Mouse (Mus musculus) forebrain, embryonic 16.5 days (tissue): ENCODE measurements at regions not wholly inside any gene's neighbourhood (a gene's known extent, or its start where the extent isn't known, plus 50 kb on each side); places are given as distances from the start of the nearest gene placed in this dataset.
"Not testable (repeated sequence)": the region's sequence is repeated elsewhere in the genome, so short reads cannot be mapped to it uniquely, and the experiment has no call there.

ENCODE experiments used
- ATAC-seq: fragments of 200-750 bp; cut with Nextera tagmentation; 2 replicates; pipeline ENCODE4 v1.8.0; 2017; ENCODE audit warnings: mild to moderate bottlenecking, moderate library complexity
- H3K27ac ChIP-seq: fragments of 300-500 bp; sonication (generic); 2 replicates; pipeline ENCODE4 v1.5.1; 2014; ENCODE audit warnings: low read length, control low read depth
- H3K27me3 ChIP-seq: fragments of 300-500 bp; sonication (generic); replicated peaks from 2 replicates; pipeline ENCODE4 v1.6.1; 2014; ENCODE audit warnings: low read length; ENCODE audit not compliant: control insufficient read depth, insufficient read depth
- H3K36me3 ChIP-seq: fragments of 300-500 bp; sonication (generic); 2 replicates; pipeline ENCODE4 v1.6.1; 2014; ENCODE audit not compliant: control insufficient read depth, insufficient read depth
- H3K4me1 ChIP-seq: fragments of 300-500 bp; sonication (generic); replicated peaks from 2 replicates; pipeline ENCODE4 v1.6.1; 2014; ENCODE audit warnings: low read length; ENCODE audit not compliant: control insufficient read depth, insufficient read depth
- H3K4me2 ChIP-seq: fragments of 300-500 bp; sonication (generic); 2 replicates; pipeline ENCODE4 v1.6.1; 2014; ENCODE audit warnings: mild to moderate bottlenecking, low read length, control low read depth
- H3K4me3 ChIP-seq: fragments of 300-500 bp; sonication (generic); replicated peaks from 2 replicates; pipeline ENCODE4 v1.5.1; 2014; ENCODE audit warnings: mild to moderate bottlenecking, low read length, control low read depth
- H3K9ac ChIP-seq: fragments of 300-500 bp; sonication (generic); replicated peaks from 2 replicates; pipeline ENCODE4 v1.6.1; 2014; ENCODE audit warnings: low read depth, low read length, control low read depth
- H3K9me3 ChIP-seq: fragments of 300-500 bp; sonication (generic); 2 replicates; pipeline ENCODE4 v1.6.1; 2016; ENCODE audit warnings: low read length; ENCODE audit not compliant: control insufficient read depth
- WGBS: fragments of 180-500 bp; shearing (Covaris S2); extraction: QIAGEN DNeasy Blood & Tissue Kit; methylation state at CpG from one replicate; pipeline ENCODE4 v1.1.7; 2014; 5-methylcytosine and 5-hydroxymethylcytosine counted together

DNA sequence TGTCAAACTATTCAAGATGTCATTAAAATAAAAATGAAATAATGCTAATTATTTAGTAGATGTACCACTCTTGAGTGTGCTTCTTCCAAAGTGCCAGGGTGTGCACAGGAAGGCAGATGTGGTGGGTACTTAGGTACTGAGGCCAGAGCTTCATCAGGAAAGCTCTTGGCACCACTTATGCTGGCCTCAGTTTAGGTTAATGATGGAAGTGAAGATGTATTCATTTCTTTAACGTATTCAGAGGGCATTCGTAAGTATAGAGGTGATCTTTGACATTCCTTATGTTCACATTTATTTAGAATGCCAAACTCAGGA lies 239.6 kb upstream of the 1700008P02Rik start:
- 78% methylated on average over 2 of the region's 2 CpGs for WGBS
- no peak overlapping the region for H3K4me3 ChIP-seq
- H3K27ac ChIP-seq = no peak overlapping the region
- no peak for ATAC-seq
- H3K9me3 ChIP-seq = no peaks in the 10 kb centered on the region
- H3K9ac ChIP-seq = no peak overlapping the region
- no peaks in the 10 kb centered on the region for H3K36me3 ChIP-seq
- no peaks in the 10 kb centered on the region for H3K4me1 ChIP-seq
- H3K4me2 ChIP-seq = no peak overlapping the region
- no peaks in the 10 kb centered on the region for H3K27me3 ChIP-seq

DNA sequence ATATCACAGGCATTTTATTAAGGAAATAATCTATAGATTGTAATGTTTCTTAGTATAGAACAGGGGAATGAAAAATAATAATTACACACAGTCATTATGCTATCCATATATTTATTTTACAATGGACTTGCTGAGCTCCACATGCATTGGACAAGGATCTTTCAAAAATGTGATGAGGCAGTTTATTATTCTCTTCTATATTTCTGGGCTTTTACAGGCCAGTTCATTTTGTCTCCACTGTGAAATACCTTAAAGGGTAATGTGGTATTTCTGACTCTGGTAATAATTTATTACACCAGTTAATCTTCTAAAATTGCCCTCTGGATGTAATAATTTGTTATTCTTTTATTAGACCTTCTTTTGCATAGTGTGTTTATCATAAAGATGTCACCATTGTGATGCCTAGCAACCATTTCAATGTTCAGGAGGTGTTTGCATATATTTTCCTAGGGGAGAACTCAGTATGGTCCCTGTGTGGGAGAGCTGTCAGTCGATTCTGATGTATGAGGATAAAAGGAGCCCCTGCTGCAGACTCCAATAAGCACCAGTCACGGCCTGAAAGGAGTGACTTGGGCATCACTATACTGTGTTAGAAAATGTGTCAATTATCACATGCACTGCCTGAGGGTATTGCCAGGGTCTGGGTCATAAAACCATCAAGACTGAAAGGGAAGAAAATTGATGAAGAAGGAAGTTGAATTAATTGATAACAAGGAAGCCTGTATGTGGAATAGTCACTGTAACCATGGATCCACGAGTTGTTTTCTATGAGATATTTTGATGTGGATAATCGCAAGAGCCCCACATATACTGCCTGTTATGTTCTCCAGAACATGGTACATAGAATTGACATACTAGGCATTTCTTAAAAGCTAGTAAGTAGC lies 239.0 kb upstream of the 1700008P02Rik start:
- H3K4me2 ChIP-seq = no peak overlapping the region
- no peaks in the 10 kb centered on the region for H3K36me3 ChIP-seq
- ATAC-seq = peak; percentile 75
- no peak overlapping the region for H3K4me3 ChIP-seq
- H3K9me3 ChIP-seq = no peaks in the 10 kb centered on the region
- no peaks in the 10 kb centered on the region for H3K27me3 ChIP-seq
- no peak overlapping the region for H3K27ac ChIP-seq
- no peaks in the 10 kb centered on the region for H3K4me1 ChIP-seq
- no peak overlapping the region for H3K9ac ChIP-seq
- 37% methylated on average over 4 of the region's 4 CpGs for WGBS

DNA sequence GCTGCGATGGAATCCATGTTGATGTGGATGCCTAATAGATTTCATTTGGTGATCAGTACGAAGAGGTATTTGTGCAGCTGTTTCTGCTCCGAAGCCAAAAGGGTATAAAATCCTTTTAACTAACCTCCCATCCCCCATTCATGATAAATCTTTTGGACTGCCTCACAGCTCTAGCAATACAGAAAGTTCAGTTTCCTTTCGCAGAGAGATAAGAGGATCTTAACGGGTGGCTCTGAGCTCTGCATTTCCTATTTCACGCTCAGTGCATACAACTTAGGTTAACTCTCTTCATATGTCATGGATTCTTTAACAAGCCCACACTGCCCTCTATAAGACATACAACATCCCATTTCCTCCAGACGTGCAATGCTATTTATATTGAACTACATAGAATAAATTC lies 199.1 kb upstream of the 1700008P02Rik start:
- Histone ChIP-seq H3K4me1 (no peaks in the 10 kb centered on the region), H3K36me3 (no peaks in the 10 kb centered on the region), H3K9me3 (no peaks in the 10 kb centered on the region), H3K27ac (no peak overlapping the region), H3K4me3 (no peak overlapping the region), H3K4me2 (no peak overlapping the region), H3K27me3 (no peaks in the 10 kb centered on the region), H3K9ac (no peak overlapping the region)
- WGBS = 89% methylated on average over 7 of the region's 7 CpGs
- ATAC-seq = no peak

DNA sequence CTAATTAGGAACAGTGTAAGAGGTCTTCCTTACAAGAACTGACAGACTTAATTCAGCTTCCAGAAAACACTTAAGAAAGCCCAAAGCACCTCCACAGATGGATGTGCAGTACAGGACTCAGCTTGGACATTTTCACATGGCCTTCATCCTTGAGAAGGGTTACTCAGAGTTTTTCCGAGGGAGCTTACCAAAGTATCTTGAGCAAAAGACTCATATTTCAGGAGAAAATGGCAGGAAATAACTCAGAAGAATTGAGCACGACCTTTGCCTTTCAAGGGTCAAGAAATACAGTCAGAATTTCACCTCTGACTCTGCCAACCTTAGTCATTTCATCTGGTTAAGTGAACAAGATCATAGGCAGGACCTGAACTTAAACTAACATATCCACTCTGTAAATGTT lies 192.1 kb upstream of the 1700008P02Rik start:
- H3K9me3 ChIP-seq = no peaks in the 10 kb centered on the region
- H3K4me1 ChIP-seq = no peaks in the 10 kb centered on the region
- H3K4me2 ChIP-seq = no peak overlapping the region
- WGBS = 70% methylated on average over 2 of the region's 2 CpGs
- no peaks in the 10 kb centered on the region for H3K27me3 ChIP-seq
- no peaks in the 10 kb centered on the region for H3K36me3 ChIP-seq
- H3K4me3 ChIP-seq = no peak overlapping the region
- no peak for ATAC-seq
- no peak overlapping the region for H3K27ac ChIP-seq
- H3K9ac ChIP-seq = no peak overlapping the region

DNA sequence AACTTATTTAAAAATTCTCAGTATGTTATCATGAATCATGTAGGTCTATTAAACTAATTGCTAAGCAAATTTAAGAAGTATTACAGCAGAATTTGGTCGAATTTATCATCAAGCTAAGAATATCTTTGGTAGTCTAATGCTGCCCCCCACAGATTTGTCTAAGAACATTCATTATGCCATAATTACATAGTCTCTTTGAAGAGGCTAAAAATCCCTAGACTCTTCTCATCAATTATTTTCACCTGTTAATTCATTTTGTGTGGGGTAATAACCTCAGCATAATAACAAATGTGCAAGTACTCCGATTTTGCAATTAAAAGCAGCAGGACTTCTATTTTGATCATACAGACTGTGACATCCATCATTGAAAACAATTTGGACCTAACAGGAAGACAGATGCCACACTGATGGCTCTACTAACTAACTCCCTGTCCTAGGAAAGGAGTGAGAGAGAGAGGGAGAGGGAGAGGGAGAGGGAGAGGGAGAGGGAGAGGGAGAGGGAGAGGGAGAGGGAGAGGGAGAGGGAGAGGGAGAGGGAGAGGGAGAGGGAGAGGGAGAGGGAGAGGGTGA lies 189.2 kb upstream of the 1700008P02Rik start:
- no peak overlapping the region for H3K4me2 ChIP-seq
- H3K27me3 ChIP-seq = no peaks in the 10 kb centered on the region
- H3K9ac ChIP-seq = no peak overlapping the region
- no peaks in the 10 kb centered on the region for H3K4me1 ChIP-seq
- no peaks in the 10 kb centered on the region for H3K9me3 ChIP-seq
- no peak overlapping the region for H3K27ac ChIP-seq
- ATAC-seq = peak; percentile 54; the same call in 1 of the 2 replicates
- H3K36me3 ChIP-seq = no peaks in the 10 kb centered on the region
- WGBS = 36% methylated on average over 2 of the region's 2 CpGs
- H3K4me3 ChIP-seq = no peak overlapping the region

DNA sequence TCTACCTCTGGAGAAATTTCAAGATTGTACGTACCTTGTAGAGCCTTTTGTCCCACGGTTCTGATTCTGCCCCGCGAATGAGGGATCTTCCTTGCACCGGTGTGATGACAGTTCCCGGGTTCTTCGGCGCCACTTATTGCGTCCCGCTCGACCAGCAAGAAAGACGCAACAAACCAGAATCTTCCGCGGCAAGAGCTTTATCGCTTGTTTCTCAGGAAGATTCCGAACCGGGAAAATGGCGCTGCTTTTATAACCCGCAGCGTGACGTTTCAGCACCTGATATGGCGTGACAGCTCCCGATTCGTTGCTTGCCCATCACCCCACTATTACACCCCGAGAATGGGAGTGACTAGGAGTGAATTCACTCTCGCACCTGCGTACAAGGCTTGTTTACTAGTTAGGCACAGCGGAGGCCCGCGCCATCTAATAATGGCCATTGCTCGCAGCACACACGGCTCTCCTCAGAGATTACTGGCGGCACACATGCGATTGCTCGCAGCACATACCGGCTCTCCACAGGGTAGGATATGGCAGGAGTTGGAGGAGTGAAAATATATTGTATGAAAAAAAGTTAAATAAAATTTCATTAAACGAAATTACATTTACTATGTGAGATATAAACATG lies 180.0 kb upstream of the 1700008P02Rik start:
- H3K4me1 ChIP-seq, H3K4me2 ChIP-seq, H3K9ac ChIP-seq, ATAC-seq, H3K36me3 ChIP-seq, H3K4me3 ChIP-seq, H3K27ac ChIP-seq, H3K9me3 ChIP-seq, H3K27me3 ChIP-seq: not testable (repeated sequence)
- whole genome bisulfite sequencing = 94% methylated on average over 32 of the region's 37 CpGs

DNA sequence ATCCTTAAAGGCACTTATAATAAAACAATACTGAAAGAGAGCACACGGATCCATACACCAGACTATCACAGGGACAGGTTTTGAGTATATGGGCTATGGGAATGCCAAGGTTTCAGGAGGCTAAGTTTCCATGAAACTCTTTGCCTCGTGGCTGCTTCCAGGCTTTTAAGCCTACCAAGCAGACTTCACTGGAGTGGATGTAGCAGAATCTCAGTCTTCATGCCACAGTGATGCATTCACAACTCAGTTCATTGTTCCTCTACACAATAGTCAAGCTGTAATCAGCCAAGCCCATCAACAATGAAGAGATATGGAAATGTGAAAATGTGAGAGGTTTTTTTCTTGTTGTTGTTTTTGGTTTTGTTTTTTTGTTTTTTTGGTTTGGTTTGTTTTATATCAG lies 148.3 kb upstream of the 1700008P02Rik start:
- Histone ChIP-seq H3K4me1 (no peaks in the 10 kb centered on the region), H3K27ac (no peak overlapping the region), H3K4me2 (no peak overlapping the region), H3K36me3 (no peaks in the 10 kb centered on the region), H3K4me3 (no peak overlapping the region), H3K27me3 (no peaks in the 10 kb centered on the region), H3K9me3 (no peaks in the 10 kb centered on the region), H3K9ac (no peak overlapping the region)
- ATAC-seq = no peak
- WGBS = 44% methylated on average over 2 of the region's 2 CpGs

DNA sequence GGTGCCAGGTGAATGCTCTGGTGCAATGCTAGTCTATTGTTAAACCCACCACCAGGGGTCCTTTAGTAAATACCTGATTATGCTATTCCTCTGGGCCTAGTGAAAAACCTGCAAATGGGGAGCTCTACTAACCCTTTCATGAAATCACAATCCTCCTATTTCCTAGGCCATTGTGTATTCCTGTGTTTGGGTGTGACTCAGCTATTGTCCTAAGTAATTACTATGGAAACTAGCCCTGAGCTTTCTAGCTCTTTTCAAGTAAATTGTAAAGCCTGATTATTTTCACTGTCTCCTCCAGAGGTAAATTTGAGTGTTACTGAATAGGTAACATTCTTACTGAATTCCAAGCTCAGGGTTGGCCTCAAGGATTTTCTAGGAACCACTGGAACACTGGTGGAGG lies 147.8 kb upstream of the 1700008P02Rik start:
- not testable (repeated sequence) for H3K9ac ChIP-seq, H3K27ac ChIP-seq, H3K4me3 ChIP-seq, H3K9me3 ChIP-seq, ATAC-seq, H3K4me2 ChIP-seq, H3K4me1 ChIP-seq, H3K36me3 ChIP-seq, H3K27me3 ChIP-seq

DNA sequence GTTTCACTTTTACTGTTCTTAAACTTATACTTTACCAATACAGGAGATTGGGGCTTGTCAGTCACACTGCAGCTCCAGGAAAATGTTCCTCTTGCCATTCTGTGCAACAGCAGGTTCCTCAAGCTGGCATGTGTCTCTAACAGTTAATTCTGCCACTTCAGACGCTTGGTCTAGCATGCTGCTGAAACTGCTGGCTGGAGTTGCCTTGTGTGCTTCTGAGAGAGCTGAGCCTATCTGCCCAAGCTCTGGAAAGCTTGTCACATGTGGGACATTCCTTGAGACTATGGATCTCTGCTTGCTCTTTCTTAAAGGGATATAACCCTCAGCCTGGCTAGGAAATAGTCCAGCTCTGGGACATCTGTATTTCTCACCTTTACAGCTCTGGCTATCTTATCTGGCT lies 138.9 kb upstream of the 1700008P02Rik start:
- no peaks in the 10 kb centered on the region for H3K4me1 ChIP-seq
- H3K4me3 ChIP-seq = no peak overlapping the region
- no peak overlapping the region for H3K4me2 ChIP-seq
- WGBS = 52% methylated on average over 1 of the region's 1 CpGs
- H3K27me3 ChIP-seq = no peaks in the 10 kb centered on the region
- no peak overlapping the region for H3K9ac ChIP-seq
- H3K9me3 ChIP-seq = no peaks in the 10 kb centered on the region
- no peaks in the 10 kb centered on the region for H3K36me3 ChIP-seq
- no peak overlapping the region for H3K27ac ChIP-seq
- no peak for ATAC-seq
